Mouse (Mus musculus) kidney, adult 9 months (tissue): ENCODE data around the gene P2ry6.

Experiments used
- DNase-seq: peaks from one replicate; pipeline ENCODE4 v3.0.0; 2022

Gene P2ry6

DNA sequence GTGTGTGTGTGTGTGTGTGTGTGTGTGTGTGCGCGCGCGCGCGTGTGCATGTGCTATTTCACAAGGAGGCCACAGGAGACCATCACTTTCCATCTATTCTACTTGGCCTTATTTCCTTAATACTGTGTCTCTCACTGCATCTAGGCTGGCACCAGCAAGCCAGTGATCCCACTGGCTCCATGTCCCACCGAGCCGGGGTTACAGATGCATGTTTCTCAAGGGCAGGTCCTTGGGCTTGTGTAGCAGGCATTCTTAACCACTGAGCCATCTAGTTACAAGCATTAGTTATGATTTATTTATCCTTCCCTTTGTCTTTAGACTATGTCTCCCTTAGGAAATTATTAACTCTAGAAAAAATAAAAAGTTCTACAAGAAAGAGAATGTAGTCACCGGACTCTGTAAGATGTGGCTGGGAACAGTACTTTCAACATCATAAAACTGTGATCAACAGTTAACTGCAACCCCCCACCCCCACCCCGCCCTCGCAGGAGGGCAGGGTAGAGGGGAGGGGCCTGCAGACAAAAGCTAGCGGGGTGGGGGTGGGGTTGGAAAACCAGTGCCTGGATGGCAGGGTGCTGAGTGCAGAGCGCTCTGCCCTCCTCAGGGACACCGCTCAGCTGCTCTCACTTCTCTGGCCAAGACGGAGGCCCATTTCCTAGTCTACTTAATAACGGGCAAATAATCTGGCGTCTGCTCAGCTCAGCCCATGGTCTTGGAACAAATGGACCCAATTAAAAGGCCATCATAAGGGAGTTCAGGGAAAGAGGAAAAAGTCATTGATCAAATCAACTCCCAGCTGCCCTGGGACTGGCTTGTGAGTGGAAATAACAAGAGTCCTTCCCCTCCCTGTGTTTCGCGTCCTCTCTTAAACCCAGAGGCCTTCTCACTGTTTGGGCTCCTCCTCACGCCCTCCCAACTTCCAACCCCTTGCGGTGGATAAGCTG, 10.3 kb upstream of the P2ry6 start:
- peak; percentile 40 for DNase-seq

DNA sequence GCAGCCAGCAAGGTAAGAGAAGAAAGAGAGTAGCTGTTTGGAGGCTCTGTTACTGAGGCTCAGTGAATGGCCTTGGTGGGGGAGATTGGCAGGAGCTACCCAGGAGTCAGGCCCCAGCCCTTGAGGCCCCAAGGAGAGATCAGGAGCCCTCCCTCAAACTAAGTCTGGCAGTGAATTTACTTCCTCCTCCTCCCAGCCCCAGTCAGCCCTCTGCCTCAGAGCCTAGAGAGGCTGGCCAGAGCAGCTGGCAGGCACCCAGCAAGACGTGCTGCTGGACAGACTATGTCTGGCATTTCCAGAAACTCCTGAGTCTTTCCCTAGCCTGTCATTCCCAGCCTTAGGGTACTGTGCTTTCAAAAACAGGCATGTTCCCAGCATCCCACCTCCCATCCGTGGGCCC, 4.7 kb upstream of the P2ry6 start:
- peak; percentile 33 for DNase-seq

DNA sequence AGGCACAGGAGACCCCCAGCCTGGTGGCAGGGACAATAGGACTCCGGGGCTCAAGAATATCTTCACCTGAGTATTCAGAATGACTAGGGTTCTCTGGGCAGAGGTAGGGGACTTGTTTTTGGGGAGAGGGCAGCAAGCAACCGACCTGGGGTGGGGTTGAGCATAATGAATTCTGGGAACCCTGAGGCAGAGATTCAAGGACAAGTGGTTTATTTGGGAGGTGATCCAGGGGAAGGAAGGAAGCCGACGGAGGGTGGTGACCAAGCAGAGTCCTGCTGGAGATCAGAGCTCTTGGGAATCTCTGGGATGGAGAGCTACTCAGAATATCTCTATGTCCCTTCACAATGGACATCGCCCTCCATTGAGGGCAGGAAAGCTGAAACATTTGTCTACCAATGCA, 3.7 kb upstream of the P2ry6 start:
- no peak for DNase-seq

DNA sequence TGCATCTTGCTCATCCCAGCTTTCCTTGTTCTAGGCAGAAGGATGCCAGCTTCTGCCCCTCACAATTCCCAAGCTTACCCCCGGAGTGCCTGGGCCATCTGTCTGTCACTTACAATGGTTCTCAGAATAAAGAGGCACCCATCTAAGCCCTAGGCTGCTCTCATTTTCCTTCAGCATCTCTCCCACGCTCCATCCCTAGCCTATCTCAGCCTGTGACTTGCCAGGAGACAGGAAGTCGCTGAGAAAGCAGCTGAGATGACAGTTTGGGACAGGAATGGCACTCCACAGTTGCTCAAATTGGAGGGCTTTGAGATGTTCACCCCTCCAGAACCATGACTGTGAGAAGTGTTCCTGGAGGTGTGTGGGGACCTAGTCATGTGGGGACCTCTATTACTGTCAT, 1.6 kb downstream of the P2ry6 start:
- DNase-seq, result no peak

DNA sequence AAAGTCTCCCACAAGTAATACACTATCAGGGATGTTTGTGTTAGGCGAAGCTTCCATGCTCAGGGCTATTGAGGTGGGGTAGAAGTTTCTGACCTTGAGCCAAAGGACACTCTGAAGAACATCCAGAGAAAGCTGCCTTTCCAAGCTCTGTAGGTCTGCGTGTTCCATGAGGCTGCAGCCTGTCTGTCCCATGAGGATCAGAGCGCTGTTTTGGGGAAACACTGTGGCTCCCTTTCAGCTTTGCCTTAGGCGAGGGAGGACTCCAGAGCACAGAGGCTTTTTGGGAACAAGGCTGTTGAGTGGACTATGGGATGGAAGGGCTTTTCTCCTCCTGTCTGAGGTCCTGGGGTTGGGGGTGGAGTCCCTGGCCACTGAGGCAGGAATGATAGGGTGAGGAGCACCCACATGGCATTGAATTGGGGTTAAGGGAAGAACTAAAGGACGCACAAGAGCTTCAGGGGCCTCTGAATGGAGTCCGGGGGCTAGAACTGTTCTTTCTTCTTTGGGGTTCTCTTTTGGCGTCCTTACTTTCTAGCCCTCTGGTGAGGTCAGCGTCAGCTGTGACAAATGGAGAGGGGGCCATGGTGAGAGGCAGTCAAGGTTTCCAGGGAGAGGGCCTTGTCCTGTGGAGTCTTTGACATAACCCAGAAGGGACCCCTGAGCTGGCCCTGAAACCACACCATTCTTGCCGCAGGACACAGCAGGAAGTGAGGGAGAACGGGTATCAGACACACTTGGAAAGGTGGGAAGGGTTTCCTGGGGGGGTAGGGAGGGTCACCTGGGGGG, 5.4 kb downstream of the P2ry6 start:
- DNase-seq, result no peak

DNA sequence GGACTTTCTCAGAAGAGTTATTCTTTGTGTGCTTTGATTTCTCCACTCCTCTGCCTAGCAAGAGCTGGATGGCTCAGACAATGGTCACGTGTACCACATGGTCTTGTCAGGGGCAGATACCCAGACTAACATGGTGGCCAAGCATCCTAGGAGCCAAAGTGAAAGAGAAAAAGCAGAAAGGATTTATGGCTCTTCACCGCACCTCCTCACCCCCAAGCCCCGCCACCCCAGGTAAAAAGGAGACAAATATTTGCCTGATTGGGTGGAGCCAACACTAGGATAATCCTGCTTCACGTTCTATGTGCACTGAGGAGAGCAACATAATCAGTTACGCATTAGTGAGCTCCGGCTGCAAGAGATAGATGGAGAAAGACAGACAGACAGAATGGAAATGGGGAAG, 6.1 kb downstream of the P2ry6 start:
- DNase-seq, result no peak

DNA sequence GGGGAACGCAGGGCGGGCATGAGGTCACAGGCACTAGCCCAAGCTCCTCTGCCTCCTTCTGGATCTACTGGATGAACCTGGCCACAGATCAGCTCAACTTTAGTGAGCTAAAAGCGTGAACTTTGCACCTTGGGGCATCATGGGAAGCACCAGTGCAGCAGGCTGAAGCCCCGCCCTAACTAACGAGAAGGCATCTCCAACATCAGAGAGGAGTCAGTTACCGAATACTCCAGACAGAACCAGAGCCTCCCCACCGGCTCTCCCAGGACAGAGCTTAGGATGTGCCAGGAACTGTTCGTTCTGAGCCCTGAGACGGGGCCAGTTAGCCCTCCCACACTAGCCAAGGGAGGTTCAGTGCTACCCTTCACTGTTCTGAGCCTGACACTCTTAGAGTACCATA, 6.6 kb downstream of the P2ry6 start:
- DNase-seq, result peak; percentile 29

DNA sequence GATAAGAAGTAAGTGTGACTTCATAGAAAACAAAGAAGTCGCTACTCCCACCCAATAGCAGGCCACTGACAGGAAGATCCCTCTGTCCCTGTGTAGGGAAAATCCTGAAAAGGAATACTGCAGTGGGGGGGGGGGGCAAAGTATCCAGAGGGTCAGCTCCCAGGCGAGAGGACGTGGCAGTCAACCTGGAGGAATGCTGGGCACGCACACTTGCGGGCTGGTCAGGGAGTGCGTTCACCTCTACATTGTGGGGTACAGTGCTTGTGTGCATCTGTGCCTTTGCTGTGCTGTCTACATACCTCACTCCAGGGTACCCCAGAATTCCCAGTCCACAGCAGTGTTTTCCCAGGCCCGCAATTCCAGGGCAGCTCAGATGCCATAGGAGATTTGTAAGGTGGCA, 8.4 kb downstream of the P2ry6 start:
- no peak for DNase-seq

DNA sequence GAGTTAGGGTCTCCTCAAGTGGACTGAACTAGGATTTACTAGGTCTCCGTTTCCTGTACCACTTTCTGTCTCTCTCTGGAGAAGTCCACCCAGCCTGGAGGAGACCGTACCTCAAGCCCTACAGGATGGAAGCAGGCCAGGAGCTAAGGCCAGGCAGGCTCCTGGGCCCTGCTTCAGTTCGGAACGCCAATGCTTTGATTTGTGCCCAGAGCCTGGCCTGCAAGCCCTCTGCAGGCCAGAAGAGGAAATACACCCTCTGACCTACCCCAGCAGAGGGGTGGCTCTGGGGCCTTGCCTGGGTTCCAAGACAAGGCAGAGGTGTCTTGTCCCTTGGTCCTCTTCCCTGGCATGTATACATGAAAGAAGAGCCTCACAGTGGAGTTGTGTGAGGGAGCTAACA, 9.4 kb downstream of the P2ry6 start:
- no peak for DNase-seq

DNA sequence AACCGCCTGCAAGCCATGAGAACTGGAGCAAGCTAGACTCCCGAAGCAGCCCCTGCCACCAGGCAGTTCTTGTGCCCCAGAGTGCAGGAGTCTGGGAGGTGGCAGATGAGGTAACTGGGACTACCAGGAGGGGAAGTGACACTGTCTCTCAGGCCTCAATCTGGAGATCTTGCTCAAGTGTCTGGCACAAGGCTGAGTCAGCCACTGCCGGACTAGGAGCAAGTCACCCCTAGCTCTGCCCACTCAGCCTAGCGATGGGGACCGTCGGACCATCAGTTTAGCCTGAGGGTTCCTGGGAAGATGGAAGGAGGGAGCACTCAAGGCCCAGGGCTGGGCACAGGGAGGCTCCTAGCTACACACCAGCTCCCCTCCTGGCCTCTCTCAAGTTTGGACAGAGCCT, 10.2 kb downstream of the P2ry6 start:
- no peak for DNase-seq

DNA sequence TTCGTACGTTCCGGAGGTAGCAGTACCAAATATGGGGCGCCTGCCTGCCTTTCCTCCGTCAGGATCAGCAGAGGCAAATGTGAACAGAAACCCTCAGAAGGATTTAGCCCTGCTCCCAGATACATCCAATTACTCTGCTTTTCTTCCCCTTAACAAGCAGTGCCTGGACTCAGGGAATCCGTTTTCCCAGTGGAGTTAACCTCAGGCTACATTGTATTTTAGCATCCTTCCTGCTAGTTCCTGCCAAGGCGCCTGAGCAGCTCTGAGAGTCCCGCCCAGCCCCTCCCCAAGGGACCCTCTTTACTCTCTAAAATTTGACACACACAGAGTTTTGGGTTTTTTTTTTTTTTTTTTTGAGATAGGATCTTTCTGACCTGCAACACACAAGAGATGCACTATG, 11.1 kb downstream of the P2ry6 start:
- no peak for DNase-seq

DNA sequence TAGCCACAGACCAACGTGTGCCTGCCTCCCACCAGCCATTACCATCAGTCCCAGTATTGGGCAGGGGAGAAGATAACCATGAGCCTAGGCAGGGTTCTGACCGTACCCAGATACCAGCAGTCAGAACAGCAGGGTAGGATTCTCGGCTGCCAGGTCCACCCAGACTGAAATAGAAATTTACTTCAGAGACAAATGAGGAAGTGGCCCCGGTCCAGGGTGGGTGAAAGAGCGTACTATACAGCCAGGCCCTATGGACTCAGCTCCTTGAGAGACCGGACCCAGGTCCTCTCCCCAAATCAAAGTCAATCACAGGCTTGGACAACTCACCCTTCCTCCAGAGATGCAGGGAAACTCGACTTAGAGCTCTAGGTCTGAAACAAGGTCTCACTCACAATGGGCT, 13.3 kb downstream of the P2ry6 start:
- no peak for DNase-seq

DNA sequence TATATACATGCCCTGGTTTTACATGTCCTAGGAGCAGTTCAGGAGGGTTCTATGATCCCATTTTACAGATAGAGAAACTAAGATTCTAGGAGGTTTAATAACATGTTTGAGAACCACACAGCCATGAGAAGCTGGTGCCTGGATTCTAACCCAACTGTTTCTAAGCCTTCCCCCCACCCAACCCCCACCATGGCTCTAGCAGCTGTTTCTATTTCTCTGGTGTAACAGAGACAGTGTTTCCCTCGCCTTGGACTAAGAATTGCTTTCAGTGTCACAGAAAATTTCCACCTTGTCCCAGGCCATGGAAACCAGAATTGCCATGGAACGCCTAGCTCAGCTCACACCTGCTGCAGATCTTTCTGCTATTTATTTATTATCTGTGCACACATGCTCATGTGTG, 14.0 kb downstream of the P2ry6 start:
- no peak for DNase-seq

DNA sequence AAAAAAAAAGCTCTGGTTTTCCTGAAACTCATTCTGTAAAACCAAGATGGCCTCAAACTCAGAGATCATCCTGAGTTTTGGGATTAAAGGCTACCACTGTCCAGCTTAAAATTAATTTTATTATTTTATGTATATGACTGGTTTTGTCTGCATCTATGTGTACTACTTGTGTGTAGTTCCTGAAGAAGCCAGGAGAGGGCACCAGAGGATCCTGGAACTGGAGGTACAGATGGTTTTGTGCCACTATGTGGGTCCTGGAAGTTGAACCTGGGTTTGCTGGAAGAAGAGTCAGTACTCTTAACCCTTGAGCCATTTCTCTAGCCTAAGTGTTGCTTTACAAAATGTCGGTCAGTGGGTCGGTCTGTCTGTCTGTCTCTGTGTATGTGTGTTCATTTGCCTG, 16.0 kb downstream of the P2ry6 start:
- DNase-seq, result no peak

DNA sequence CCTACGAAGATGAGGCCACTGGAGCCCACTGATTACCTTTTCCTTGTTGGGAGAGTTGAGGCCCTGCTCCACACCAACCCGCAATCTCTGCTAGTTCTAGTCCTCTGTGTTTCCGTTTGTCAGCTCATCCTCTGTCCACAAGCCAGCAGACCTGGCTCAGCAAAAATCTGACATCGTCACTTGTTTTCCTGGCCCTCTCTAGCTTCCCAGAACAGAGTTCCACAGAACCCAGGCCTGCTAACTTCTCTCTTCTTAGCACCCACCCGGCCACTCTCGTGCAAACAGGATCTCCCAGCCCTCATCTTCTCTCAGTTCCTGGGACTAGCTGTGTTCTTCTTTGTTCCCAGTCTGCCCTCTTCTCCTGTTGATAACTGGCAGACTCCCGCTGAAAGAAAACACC, 21.8 kb downstream of the P2ry6 start:
- DNase-seq, result no peak

DNA sequence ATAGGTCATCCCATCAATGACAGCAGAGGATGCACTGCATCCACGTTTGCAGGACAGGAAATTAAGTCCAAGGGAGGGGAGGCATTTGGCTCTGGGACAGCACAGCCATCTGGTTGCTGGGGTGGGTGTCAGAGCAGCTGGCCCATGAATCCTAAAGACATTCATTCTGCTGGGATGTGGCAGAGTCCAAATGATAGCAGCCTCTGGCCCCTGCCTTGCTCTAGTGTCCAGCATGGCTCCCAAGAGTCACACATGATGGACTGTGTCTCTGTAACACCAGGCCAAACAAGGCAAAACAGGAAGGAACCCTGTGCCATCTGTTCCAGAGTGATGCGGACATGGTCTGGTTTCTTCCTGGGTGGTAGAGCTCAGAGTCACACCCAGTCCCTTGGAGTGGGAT, 22.5 kb downstream of the P2ry6 start:
- no peak for DNase-seq

DNA sequence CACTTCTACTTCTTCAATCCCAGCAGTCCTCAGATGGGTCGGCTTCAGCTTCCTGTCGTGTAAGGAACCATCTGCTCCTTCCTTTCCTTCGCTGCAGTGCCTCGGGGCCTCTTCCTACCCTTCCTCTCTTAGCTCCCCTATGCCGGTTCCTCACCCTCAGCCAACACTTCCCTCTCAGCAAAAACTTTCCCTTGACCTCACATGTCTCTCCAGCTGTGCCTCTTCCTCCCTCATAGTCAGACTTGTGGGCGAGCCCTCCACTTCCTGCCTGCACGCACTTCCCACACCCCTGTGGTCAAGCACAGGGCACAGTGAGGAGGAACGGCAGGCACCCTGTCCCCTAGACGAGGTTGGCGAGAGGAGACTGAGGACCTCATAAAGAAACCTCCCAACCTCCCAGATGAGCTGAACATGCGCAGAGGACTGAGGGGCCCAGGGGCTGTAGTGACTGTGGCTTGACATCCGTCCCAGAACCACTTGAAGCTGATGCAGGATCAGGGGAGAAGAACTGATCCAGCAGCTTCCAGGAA, 23.9 kb downstream of the P2ry6 start:
- DNase-seq, result no peak

DNA sequence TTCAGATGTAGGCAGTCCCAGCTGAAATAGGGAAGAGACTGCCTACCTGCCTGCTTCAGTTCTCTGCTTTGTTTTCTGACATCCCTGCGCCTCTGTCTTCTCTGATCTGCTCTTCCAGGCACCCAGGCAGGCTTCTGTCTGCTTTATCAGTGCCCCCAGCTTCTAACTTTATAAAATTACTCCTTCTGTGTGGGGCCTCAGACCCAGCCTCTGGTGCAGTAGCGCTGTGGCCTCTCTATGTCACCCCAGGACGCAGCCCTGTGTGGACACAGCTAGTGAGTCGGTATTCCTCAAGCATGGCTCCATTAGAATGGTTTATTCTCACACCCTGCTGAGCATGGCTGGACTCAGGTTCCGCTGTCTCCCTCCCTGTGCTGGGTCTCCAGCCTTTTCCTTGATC, 24.4 kb downstream of the P2ry6 start:
- no peak for DNase-seq

DNA sequence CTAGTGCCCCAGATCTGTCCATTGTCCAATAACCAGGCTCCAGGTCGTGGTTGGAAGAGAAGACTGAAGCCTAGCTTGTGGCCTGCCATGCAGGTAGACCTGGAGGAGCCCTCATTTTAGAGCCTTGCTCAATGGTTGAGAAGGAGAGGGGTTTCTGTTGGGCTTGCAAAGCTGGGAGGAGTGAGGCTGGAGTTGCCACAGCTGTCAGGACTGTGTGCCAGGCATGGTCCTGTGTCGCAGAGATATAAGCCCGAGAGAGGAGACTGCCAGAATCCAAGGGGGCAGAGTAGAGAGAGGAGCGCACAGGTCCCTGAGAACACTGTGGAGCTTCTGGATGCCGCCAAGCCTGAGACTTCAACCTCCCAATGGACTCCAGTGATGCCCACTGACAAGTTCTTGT, 29.7 kb downstream of the P2ry6 start:
- no peak for DNase-seq

DNA sequence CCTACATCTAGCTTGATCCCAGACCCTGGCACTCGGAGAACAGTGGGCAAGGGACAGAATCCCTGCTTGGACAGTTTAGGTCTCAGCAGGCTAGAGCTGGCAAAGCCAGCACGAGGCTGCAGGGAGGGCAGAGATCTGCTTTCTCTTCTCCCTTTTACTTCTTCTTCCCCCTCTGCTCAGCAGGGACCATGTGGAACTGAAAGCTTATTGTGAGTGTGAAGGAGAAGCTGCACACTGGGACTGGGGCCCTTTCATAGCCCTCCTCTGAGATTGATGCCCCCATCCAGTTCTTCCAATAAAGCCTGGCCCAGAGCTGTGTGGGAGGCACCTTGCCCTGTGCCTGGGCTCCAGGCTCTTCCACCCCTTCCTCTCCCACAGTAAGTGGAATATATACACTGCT, 30.1 kb downstream of the P2ry6 start:
- DNase-seq, result no peak

DNA sequence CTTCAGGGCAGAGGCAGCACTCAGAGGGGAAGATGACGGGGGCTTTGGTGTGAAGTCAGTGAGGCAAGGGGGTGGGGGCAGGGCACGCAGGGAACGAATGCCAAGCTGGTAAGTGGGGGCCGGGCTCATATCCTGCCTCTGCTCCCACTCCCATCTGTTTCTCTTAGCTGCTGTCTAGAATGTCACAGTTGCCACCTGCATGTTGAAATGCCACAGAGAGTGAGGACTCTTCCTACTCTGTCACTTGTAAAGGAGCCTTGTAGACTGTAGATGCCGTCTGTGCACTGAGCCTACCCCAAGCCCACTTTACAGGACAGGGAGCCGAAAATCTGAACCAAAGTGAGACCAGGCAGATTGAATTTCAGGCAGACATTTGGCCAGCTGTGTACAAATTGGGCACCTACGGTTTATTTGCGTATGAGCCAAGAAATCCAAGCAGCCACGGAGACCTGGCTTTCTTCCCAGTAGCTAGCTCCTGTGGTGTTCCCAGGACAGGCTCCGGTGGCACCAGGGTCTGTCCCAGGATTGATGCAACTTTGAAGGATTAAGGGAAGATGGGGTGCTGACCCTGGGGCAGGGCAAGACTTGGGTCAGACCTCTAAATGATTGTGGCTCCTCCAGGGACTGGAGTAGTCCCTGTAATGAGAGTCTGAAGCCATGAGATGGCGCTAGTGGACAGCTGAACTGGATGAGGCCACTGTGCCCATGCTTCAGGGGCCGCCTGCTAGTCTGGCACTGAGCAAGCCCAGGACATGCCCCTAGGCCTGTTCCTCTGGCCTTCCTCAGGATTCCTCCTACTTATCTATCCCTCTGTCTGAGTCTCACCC, 31.4 kb downstream of the P2ry6 start:
- DNase-seq, result peak; percentile 62

DNA sequence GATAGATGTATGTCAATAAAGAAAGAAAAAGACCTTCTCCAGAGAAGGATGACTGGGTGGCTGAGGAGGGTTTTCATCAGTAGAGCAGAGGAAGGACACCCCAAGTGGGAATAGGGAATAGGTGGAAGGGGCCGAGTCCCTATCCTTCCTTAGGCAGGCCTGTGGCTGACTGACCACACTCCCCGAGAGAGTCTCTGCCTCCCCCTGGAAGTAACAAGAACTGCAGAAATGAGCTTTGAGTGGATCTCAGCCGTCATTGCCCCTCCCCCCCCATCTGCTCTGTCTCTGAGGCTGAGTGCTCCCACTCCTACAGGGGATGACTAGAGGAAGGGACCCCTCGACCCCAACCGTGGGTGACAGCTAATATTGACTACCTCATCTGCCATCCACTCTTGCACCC, 33.3 kb downstream of the P2ry6 start:
- no peak for DNase-seq

DNA sequence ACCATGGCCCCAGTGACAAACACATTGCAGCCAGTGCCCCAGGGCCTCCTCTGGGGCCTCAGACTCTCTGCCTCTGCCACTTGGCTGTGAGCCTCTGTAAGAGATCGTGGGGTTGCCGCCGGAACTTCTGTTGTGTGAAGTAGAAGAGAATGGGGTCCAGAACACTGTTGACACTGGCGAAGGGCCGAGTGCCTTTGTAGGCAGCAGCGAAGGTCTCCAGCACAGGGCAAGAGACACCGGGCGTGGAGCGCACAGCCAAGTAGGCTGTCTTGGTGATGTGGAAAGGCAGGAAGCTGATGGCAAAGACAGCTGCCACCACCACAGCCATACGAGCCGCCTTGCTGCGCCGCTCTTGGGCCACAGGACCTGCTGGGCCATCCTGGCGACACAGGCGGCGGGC, 36.3 kb downstream of the P2ry6 start:
- DNase-seq, result no peak
